Mouse (Mus musculus) left cerebral cortex, postnatal 14 days (tissue): ENCODE measurements around the gene Zkscan3. TPM values are rescaled to one million over a fixed set of nuclear protein-coding genes. Genes with fewer than 3 reads are reported as not detected.
"Not testable (repeated sequence)": the region's sequence is repeated elsewhere in the genome, so short reads cannot be mapped to it uniquely, and the experiment has no call there.

Experiments used
- DNase-seq, 2 experiments: peaks; one replicate each; pipeline ENCODE4 v3.0.0; 2021 to 2022; ENCODE audit warnings: low spot score in 2 of 2, mixed read lengths in 1 of 2
- intact Hi-C: fragments of 180-260 bp; cut with DNase I; formaldehyde crosslinking; loops from one replicate; pipeline ENCODE4 v1.15.1; 2025
- microRNA-seq, 2 experiments: library from miRNA; unstranded; fragments of <30 nt; microRNA quantifications; one replicate each; pipeline ENCODE4 v1.2.0; 2022
- total RNA-seq, 2 experiments: library from RNA; stranded (reverse); gene quantifications; 2 replicates each; pipeline ENCODE4 v1.2.3; 2021

Zkscan3 gene
- total RNA-seq, 2 experiments from 2014 or later: 38.3 to 40.1 TPM

DNA sequence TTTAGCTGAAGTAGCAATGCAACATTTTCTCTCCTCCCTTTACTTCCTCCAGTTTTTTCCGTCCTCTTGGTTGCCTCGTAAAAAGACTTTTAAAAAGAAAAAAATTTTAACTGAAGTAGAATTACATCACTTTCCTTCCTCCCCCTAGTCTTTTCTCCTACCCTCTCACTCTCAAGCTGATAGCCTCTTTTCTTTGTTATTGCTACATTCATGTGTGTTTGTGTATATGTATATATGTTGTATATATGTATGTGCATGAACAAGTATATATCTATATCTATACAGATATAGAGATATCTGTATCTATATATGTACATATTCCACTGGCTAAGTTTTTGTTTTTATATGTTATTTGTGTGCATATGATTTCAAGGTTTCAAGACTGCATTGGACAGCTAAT lies 293 bp upstream of the Zkscan3 start:
- no peak for DNase-seq
- intact Hi-C loops: loop anchor here (1.0 to 5.0 kb wide), 2 partner anchors 41 to 49 kb away; partner anchors contain the start of genes Zscan12 and Zscan26

DNA sequence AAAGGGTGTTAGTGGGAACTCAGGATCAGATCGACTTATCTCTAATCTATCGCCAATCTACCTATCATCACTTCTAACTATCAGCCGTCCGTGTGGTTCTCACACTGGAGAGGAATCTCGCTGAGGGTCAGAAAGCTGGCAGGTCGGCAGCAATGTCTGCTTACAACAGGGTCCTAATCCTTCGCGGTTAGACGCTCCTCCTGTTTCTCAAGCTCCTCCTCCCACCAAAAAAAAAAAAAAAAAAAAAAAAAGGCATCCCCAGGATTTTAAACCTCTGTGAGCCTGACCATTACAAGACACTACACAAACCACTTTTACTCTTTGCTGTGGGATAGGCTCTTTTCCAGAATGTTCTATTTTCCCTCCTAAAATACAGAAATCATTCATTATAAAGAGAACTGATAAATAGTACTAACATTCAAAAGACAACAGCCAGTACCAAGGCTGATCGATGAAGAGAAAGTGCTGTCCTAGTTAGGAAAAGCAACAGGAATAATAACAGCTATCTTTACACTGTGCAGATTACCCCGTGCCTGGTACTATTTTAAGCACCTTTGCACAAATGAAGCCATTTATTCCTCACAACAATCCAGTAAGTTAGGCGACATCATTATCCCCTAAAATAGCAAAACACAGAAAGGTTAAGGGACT lies 794 bp downstream of the Zkscan3 start:
- intact Hi-C loops: loop anchor here (1.0 to 5.0 kb wide), 2 partner anchors 39 to 51 kb away; partner anchors contain the start of genes Zscan12 and Zscan26
- no peak for DNase-seq

DNA sequence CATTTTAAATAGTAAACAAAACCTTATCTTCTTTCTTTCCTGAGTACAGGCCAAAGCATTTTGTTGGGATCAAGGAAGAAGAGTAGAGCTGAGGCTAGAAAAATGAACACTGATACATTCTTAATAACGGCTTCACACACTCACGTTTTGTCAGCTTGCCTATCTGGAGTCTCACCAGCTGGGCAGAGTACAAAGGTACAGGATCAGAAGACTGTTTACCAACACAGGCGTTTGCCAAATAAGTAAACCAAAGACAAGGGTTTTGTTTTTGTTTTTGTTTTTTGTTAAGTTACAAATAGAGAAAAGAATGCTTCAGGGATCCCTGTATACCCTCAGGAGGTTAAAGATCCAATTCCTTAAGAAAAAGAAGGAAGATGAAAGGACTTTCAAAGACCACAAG lies 1.4 kb downstream of the Zkscan3 start:
- DNase-seq: no peak
- intact Hi-C loops: loop anchor here (5.0 kb wide), 1 partner anchor 51 kb away; the partner anchor contains the start of gene Zscan26

DNA sequence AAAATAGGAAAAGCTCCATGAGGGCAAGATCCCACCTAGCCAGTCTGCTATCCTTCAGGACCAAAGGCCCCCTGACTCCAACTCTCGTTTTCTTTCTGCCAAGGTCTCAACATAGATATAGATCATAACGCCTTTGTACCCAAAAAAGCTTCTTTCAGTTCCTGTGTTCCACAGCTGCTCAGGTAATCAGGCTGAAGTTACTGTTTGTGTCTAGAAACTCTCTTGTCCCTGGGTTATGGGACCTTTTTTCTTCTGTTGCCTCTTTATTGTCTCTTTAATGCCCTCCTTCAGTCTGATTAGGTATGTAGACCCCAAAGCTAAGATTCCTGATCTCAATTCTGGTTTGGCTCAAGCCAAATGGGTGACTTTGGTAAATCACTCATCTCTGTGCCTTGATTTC lies 5.1 kb downstream of the Zkscan3 start:
- DNase-seq: no peak
- intact Hi-C loops: no loop called here

DNA sequence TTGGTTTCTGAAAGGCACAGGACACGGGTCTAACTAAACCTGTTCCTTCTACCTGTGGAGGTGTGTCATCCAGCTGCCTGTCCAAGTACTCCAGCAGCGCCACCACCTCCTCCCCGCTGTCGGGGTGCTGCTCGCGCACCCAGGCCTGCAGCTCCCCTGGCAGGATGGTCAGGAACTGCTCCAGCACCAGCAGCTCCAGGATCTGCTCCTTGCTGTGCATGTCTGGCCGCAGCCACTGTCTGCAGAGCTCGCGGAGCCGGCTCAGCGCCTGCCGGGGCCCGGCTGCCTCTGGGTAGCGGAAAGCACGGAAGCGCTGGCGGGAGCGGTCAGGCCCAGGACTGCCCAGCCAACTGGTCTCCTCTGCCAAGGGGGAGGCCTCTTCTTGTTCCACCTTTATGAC lies 6.5 kb downstream of the Zkscan3 start:
- intact Hi-C loops: not testable (repeated sequence)
- DNase-seq: peak; percentile 7 to 18

DNA sequence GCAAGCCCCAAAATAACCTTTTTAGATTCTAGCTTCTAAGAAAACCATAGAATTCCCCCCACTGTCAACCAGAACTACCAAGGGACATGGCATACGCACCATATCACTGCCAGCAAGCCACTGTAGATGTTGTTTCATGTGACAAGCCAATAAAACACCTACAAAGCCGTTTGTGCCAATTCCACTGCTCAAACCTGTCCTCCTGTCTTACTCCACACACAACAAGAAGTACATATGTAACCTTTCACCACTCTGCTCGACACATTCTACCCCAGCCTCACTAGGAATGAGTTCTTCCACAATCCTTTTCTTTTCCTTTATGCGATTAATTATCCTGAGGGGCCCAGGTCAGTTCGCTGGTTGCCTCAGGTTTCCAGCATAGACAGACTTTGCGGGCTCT lies 6.9 kb downstream of the Zkscan3 start:
- no peak for DNase-seq
- intact Hi-C loops: no loop called here

DNA sequence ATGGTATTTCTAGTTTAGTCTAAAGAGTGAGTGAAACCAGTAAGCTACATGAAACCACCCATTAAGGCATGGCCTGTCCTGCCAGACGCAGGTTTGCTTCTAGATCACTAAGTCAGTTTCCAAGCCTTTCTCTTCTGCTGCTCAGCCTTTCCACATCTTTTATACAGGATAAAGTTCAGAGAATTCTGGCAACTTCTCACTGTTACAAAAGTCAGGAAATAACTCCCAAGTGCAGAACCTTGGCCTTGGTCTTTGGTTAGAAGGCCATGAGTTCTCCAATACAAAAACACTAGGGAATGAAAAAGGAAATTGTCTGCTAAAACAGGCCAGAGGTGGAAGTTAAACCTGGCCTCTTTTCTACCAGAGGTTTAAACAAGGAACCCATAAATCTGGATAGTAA lies 7.3 kb downstream of the Zkscan3 start:
- intact Hi-C loops: no loop called here
- no peak for DNase-seq

DNA sequence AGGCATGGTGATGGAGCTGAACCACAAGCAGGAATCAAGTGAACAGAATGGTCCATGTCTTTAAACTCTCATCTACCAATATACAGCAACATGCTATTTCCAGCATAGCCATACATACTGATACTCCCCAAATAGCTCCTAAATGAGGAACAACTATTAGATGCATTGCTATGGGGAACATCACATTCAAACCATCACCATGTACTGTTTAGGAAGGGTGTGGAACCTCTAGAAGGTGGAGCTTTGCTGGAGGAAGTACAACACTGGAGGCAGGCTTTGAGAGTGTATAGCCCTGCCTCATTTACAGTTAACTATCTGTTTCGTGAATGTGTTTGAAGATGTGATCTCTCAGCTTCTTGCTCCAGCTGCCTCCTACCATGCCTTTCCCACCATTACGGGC lies 24.8 kb downstream of the Zkscan3 start:
- intact Hi-C loops: no loop called here
- no peak for DNase-seq

DNA sequence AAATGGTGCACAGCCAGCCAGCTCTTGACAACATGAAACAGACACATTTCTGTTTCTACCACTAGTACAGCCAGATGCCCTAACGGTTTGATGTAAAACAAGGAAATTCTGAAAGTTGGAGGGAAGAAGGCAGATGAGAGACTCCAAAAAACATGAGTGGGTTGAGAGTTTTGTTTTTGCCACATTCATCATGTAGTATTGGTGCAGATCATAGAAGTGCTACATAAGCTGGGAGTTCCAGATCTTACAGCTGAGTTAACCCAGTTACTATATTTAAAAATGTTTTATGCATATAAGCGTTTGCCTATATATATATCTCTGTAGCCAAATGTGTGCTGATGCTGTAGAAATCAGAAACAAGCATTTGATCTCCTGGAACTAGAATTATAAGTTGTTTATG lies 29.9 kb downstream of the Zkscan3 start:
- intact Hi-C loops: no loop called here
- DNase-seq: peak in 1 of 2 experiments; percentile 75

DNA sequence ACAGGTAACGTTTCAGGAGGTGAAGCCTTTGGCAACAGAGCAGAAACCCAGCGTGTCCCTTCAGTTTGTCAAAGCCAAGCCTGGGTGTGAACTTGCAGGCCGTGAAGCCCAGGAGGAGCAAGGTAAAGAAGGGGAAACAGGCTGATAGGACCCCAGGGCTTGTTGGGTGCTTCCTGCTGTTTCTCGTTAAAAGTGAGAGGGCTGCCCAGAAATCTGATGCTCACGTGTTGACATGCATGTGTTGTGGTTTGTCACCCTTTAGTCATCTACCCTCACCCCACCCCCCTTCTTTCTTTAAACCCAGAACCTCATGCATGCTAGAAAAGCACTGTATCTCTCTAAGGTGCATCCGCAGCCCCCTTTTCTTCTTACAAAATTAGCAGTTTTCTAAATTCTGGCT lies 35.9 kb downstream of the Zkscan3 start:
- no peak for DNase-seq

DNA sequence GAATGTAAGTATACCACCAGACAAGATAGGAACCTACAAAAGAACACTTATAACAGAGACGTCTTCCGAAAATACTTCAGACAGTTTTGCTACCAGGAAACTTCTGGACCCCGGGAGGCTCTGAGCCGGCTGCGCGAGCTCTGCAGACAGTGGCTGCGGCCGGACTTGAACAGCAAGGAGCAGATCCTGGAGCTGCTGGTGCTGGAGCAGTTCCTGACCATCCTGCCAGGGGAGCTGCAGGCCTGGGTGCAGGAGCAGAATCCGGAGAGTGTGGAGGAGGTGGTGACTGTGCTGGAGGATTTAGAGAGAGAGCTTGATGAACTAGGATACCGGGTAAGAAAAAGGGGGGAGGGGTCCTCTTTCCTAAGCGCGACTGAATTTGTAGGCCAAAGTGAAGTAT lies 38.8 kb downstream of the Zkscan3 start:
- intact Hi-C loops: no loop called here
- DNase-seq: no peak

More for the DNA sequence above, 35.9 kb downstream of the Zkscan3 start:
- intact Hi-C loops: no loop called here

DNA sequence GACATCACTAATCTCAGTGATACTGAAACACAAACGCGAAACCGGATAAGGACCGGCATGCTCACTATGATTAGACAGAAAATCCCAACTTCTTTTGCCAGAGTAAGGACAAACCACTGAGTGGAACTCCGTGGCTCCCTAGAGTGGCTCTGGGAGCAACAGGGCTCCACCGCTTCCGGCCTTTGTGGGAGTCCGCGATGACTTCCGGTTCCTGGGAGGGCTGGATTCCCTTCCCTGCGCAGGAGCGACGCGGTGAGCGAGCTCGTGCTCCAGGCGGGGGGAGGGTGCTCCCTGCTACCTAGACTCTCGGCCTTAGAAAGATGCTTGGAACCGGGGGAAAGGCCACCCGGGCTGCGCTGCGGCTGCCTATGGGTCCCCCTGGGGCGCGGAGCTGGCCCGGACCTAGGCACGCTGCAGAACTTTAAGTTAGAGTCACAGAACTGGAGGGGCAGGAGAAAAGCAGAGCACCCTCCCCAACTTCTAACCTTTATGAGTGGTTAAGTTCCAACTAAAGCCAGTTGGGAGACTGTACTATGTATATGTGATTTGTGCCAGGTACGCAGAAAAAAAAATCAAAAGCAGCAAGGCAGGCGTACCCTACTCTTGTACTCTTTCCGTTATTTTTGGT lies 39.8 kb downstream of the Zkscan3 start, which contains the start of gene Zscan12:
Gene Zscan12, plus strand, starts transcription at position 200 of the 628 bp plus-strand sequence.
- intact Hi-C loops: loop anchor here (1.0 kb wide), 1 partner anchor 40 kb away; the partner anchor contains the start of gene Zkscan3

DNA sequence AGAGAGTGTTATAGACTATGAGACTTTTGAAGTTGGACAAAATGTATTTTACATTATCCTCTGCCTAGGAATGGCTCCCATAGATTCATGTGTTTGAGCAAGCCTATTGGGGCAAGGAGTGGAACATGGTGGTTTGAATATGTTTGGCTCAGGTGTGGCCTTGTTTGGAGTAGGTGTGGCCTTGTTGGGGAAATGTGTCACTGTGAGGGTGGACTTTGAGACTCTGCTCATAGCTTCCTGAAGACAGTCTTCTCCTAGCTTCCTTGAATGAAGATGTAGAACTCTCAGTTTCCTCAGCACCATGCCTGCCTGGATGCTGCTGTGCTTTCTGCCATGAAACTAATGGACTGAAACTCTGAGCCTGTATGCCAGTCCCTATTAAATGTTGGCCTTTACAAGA lies 52.0 kb downstream of the Zkscan3 start:
- intact Hi-C loops: no loop called here
- no peak for DNase-seq

More for the DNA sequence above, 39.8 kb downstream of the Zkscan3 start, which contains the start of gene Zscan12:
- peak; percentile 88 to 91 for DNase-seq

DNA sequence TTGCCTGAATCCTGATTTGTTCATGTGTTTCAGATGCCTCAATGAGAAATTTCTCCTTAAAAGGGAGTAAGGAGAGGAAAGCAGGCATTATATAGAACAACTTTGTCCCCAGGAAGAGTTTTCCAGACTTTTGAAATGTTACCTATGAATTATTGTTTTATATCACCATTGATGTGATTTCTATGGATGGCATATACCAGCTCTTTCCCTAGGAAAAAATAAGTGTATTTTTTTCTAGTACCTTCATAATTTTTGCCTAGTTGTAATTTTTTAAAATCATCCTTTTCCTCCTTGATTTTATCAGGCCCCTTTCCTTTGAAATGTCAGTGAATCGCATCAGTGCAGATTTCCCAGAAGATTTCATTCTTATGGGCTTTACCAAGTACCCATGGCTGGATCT lies 55.9 kb downstream of the Zkscan3 start, which contains the start of gene Olfr1367:
Gene Olfr1367, plus strand, starts transcription at position 301 of the 400 bp plus-strand sequence.
- intact Hi-C loops: no loop called here
- no peak for DNase-seq

Small RNA genes within 50 kb of the gene (microRNA-seq; reads per million reads assigned to microRNA genes)
- gene Mir1896: 0 reads per million in 2 experiments
- 1.6 to 2.7 reads per million in 2 experiments for gene Mir6942

Other genes starting within 250 kb of the Zkscan3 start
- 10 to 100 TPM; 35.7 to 42.3 TPM for gene Trim27, start 223.3 kb downstream of the Zkscan3 start, total RNA-seq
- not detected for gene Gpx5, start 110.0 kb downstream of the Zkscan3 start, total RNA-seq
- gene Gpx6, start 90.6 kb downstream of the Zkscan3 start, total RNA-seq: under 1 TPM in 1 of 2 experiments, not detected in 1; 0.30 TPM
- gene Olfr1367, start 55.8 kb downstream of the Zkscan3 start, total RNA-seq: not detected
- gene Zscan12, start 39.9 kb downstream of the Zkscan3 start, total RNA-seq: 1 to 10 TPM; 6.9 to 7.7 TPM
- 1 to 10 TPM; 1.3 to 1.8 TPM for gene Pgbd1, start 38.3 kb upstream of the Zkscan3 start, total RNA-seq
- gene Zscan26, start 51.0 kb upstream of the Zkscan3 start, total RNA-seq: 10 to 100 TPM; 33.9 to 39.7 TPM
- gene Nkapl, start 65.8 kb upstream of the Zkscan3 start, total RNA-seq: 1 to 10 TPM in 1 of 2 experiments, under 1 TPM in 1; 0.76 to 1.3 TPM
- gene Zkscan4, start 76.2 kb upstream of the Zkscan3 start, total RNA-seq: 1 to 10 TPM; 7.2 to 7.3 TPM
- not detected for gene Gm10065, start 76.7 kb upstream of the Zkscan3 start, total RNA-seq
- 10 to 100 TPM; 18.1 to 19.7 TPM for gene AK157302, start 92.5 kb upstream of the Zkscan3 start, total RNA-seq
- gene Gm11273, start 98.7 kb upstream of the Zkscan3 start, total RNA-seq: 10 to 100 TPM; 59.6 to 63.4 TPM
- gene Zkscan8, start 128.4 kb upstream of the Zkscan3 start, total RNA-seq: 10 to 100 TPM; 12.7 to 13.2 TPM
- not detected for gene Olfr1366, start 140.1 kb upstream of the Zkscan3 start, total RNA-seq
- gene Olfr1535, start 157.1 kb upstream of the Zkscan3 start, total RNA-seq: not detected
- gene Olfr1364, start 179.0 kb upstream of the Zkscan3 start, total RNA-seq: not detected
- gene Olfr1362, start 211.3 kb upstream of the Zkscan3 start, total RNA-seq: not detected
- not detected for gene Olfr11, start 239.8 kb upstream of the Zkscan3 start, total RNA-seq